Mouse (Mus musculus): Measurements from ENCODE around the gene Plekha5. TPM values are rescaled to one million over a fixed set of nuclear protein-coding genes. Genes with fewer than 3 reads are reported as not detected.
"Not testable (repeated sequence)": the region's sequence is repeated elsewhere in the genome, so short reads cannot be mapped to it uniquely, and the experiment has no call there.

Plekha5 gene
- total RNA-seq, 4 experiments from 2014 or later = 18.2 to 29.2 (median 24.8) TPM

DNA sequence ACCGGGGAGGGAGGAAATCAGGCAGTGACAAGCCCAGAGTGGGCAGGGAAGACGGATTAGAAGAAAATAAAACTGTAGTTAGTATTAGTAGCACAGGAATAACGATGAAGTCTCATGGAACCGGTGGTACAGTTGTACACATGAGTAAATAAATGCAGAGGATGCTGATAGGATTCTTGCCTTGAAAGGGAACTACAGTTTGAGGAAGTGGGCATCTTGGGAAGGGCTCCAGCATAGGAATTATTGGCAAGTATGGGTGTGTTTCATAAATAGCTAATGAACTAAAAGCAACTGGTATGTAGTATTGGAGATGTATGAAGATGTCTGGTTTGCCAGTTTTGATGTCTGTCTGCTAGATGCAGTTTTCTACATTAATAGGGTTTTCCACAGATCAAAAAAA, 99.7 kb downstream of the Plekha5 start:
- DNase-seq (ENCODE audit: low spot score) = no peak

DNA sequence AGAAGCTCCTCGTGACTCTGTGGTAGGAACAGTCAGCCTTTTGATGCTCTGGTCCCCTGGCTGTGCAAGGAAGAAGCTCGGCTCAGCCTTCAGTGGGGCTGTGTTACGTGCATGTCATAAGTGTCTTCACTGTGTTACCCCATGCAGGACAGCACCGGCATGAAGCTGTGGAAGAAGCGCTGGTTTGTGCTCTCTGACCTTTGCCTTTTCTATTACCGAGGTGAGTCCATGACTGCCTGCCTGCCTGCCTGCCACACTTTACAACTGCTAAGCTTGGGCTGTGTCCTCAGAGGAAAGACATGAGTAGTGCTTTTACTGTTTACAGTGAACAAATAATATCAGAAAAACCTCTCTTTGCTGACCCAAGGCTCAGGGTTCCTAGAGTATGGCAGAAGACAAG, 104.6 kb downstream of the Plekha5 start:
- no peak for DNase-seq (ENCODE audit: low spot score)

DNA sequence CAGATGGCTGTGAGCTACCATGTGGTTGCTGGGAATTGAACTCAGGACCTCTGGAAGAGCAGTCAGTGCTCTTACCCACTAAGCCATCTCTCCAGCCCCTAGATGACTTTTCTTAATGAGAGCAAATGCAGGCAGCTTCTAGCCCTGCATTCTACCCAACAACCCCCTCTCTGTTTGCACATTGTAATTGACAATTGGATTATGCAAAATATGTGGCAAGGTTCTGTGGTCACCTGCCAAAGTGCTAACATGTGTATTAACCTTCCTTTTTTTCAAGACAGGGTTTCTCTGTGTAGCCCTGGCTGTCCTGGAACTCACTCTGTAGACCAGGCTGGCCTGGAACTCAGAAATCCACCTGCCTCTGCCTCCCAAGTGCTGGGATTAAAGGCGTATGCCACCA, 109.0 kb downstream of the Plekha5 start:
- DNase-seq (ENCODE audit: low spot score) = not testable (repeated sequence)

DNA sequence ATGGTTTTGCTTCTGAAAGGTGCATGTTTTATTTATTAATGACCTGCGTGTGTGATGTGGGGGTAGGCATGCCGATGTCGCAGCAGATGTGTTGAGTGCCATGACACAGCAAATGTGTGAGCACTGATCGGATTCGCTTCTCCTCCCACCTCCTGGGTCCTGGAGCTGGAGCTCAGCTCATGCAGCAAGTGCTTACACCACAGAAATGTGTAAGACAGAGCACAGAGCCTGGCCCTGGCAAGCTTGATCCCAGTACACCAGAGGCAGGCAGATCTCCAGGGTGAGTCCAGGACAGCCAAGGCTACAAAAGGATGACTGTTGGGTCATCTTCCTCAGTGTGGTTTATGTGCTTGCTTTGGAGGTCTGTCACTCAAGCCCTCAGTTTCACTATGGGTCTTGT, 109.8 kb downstream of the Plekha5 start:
- no peak for DNase-seq (ENCODE audit: low spot score)

DNA sequence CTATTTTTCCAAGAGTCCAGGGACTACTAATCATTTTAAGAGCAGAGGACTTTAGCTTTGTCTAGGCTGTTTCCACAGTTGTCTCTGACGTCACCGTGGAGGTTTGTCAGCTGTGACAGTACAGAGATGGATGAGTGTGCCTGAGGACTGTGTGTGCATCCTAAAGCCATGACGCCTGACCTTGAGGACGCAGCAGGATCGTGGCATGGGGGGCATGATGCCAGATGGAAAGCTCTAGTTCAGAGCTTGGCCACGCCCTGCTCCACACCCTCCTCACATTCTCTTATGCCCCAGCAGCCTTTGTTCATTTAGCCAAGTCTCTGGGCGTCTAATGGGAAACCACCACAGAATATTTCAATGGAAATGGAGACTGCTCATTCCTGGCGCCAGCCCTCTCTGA, 111.7 kb downstream of the Plekha5 start:
- no peak for DNase-seq (ENCODE audit: low spot score)

DNA sequence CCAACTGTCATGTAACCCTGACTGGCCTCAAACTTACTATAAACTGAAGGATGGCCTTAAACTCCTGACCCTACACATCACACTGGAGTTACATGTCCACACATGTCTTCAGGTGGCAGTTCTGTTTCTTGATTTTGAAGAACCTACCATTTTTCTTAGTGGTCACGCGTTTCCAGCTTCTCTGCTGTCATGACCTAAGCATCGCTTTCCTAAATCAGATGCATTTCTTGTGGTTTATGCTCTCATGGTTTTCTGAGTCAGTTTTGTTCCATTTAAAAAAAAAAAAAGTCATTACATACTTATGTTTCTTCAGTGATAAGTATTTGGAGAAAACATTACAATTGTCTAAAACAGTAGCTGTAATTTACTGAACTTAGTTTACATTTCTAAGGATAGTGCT, 118.1 kb downstream of the Plekha5 start:
- DNase-seq (ENCODE audit: low spot score) = no peak

DNA sequence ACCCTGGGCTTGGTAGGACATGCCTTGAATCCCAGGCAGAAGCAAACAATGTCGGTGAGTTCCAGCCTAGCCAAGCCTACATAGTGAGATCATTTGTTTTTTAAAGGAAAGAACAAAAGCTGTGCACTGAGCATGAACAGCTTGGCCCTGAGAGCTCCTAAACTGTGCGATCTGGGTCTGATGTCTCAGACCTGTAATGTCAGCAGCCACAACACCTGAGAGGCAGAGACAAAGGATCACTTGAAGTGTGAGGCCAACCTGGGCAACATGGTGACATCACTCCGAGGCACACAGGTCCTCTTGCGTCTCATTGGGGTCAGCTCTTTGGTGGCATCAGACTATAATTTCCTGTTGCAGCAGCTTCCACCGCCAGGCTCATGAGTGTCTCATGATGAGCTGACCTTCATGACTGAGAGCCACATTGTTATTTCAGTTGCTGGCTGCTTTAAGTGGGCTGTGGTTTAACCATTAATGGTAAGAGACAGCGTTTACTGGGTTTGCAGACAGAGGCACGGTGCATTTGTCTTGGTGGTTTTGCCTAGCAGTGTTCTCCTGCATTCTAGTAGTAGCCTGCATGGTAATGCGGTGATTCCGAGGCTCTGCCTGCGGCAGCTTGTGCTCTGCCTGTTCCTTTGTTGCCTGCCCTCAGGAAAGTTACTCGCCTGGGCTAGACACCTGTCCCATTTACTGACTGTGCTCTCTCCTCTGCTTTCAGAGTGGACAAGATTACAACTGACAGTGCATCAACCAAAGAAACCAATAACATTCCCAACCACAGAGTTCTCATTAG, 119.3 kb downstream of the Plekha5 start:
- no peak for DNase-seq (ENCODE audit: low spot score)

DNA sequence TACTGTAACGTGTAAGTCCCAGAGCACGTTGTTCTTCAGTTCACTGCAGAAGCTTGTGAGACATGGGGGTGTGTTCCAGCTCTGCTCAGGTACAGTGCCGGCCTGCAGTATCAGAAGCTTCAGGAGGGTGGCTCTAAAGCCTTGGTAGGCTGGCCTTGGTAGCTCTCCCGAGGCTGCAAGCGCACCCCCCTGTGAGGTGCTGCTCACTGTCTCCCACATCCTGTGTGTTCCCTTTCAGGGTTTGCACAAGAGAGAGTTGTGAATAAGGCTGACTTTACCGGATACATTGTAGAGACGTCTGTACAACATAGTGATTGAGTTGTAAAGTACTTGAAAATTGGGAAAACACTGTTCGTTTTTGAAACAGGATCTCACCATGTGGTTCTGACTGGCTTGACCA, 122.2 kb downstream of the Plekha5 start:
- DNase-seq (ENCODE audit: low spot score) = no peak

DNA sequence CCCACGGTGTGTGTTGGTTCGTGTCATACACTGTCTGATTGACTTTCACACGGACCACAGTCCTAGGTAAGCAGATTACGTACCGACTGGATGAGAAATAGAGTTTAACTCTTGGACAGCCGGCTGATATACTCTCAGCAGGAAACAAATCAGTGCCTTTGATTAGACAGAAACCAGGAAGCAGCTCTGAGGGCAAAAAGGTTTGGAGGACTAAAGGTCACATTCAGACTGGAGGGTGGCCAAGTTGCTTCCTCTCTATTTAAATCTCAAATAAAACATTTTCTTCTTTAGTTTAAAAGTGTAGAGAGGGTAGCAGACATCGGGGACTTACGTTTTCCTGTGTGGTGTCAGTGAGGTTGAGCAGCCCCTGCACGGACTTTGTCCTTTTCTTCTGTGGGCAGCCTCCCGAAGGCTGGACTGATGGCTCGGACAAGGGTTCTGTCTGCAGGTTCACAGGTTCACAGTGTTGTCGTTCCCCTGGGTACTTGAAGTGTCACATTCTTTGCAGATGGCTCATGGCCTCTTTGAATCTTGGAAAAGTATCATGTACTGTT, 122.9 kb downstream of the Plekha5 start:
- DNase-seq (ENCODE audit: low spot score) = no peak

DNA sequence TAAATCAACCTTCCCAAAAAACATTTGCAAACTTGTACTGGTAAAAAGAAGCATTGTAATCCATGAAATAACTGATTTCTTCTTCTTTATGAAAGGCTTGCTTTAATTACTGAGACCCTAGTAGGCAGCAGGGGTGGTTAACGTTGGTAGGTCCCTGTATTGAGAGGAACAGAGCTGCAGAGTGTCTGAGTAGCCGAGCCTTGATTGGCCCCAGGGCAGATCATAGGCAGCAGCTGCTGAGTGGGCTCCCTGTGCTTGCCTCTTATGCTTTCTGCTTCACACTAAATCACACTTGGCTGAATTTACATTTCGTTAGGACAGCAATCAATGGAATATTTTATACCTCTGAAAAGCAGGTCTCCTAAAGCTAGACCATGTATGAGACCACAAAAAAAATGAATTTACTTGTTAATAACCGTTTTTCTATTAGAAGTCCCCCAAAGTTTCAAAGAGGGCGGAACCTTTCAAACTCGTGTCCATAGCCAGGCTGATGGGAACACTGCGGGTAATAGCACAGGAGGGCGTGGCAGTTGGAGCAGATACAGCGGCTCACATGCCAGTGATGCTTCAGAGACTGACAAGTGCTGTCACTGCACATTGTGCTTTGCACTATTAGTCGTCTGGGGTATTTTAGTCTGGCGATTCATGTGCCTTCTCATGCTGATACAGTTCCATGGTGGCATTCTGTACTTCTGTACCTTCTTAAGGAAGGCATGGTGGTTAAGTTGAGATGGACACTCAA, 123.5 kb downstream of the Plekha5 start:
- DNase-seq (ENCODE audit: low spot score) = no peak

DNA sequence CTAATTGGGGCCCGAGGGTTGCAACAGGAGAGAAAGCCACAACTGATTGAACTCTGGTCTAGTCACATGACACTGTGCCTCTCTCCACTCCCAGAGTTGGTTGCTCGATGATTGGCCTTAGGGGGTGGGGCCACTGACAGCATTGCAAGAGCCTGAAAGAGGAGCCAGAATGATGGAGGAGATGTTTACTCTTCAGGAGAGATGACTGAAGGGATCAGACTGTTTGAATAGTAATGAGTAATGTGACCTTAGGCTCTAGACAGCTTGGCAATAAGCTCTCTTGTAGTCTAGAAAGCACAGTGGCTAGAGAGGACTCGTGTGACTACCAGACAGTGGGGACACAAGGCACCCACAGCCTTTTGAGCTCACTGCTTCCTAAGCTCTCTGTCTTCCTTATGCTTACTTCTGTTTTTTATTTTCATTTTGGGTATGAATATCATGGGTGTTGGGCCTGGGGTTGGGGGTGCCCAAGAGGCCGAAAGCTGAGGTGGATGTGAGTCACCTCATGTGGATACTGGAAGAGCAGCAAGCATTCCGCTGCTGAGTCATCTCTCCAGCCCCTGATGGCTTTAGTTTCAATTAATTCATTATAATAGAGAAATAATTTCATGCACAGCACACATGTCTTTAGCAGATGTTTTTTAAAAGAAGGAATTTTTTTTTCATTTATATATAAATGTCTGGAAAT, 124.4 kb downstream of the Plekha5 start:
- no peak for DNase-seq (ENCODE audit: low spot score)

DNA sequence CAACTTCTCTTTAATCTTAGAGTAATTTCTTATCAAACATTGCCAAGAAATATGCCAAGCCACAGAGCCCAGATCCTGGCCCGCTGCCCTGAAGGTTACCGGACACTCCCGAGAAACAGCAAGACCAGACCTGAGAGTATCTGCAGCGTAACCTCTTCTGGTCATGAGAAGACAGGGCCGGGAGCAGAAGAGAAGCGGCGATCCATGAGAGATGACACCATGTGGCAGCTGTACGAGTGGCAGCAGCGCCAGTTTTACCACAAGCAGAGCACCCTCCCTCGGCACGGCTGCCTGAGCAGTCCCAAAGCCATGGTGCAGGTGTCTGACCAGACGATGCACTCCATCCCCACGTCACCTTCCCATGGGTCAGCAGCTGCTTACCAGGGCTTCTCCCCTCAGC, 126.9 kb downstream of the Plekha5 start:
- DNase-seq (ENCODE audit: low spot score) = no peak

DNA sequence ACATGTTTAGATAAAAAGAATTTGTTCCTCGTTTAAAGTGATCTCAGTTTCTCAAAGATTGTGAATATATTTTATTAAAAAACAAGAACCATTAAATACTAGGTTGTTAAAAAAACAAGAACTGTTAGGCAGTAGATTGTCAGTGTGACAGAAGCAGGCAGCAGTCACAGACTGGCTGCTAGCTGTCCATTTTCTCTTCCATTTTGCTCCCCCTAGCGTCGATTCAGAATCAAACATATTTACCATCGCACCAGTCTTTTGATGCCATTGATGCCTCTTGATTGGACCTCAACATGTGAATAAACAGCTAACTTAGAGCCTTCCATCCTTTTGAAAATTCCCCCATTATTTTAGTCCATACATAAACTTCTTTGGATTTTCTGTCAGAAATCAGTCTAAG, 130.4 kb downstream of the Plekha5 start:
- no peak for DNase-seq (ENCODE audit: low spot score)

DNA sequence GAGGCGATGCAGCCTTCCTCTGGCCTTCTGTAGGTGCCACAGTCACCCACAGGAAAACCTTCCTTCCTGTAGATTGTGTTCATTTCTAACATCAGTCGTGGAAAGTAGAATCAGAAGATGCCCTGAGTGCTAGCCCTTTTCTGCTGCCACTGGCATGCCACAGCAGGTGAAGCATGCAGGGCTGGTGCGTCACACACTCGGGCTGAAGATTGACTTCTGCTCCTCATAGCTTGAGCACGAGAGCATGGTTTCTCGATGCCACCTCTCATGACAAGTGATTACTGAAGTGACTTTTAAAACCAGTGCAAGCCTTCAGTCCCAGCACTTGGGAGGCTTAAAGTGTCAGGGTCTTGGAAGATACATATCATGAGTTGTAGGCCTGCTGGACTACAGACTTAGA, 135.6 kb downstream of the Plekha5 start:
- no peak for DNase-seq (ENCODE audit: low spot score)

DNA sequence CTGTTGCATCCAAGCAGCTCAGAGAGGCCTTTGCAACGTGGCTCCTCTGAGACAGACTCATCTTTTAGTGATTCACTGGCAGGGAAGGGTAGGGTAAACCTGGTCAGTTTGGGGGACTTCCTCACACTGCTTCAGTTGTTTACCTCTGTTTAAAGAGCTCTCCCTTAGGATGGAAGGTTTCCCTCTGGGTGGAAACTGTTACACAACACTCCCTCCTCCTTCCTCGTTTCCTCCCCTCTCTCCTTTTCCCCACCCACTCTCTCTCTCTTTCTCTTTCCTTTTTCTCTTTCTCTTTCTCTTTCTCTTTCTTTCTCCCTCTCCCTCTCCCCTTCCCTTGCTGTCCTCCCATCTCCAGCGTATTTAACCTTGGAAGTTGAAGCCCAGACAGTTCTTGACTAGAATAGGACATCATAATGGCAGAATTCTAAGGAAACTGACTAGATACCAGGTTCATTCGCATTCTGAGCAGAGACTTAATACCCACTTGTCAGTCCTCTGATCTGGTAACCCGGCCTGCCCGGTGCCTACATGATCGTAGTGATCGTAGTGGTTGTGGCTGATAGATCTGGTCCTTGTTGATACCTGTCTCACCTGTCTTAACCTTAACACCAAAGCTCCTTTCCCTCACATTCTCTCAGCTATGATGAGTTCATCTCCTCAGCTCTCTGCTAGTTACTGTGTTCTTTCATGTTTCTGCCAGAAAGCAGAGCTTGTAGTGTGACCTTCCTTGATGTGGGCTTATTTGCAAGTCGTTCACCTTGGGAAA, 137.5 kb downstream of the Plekha5 start:
- DNase-seq (ENCODE audit: low spot score) = no peak

DNA sequence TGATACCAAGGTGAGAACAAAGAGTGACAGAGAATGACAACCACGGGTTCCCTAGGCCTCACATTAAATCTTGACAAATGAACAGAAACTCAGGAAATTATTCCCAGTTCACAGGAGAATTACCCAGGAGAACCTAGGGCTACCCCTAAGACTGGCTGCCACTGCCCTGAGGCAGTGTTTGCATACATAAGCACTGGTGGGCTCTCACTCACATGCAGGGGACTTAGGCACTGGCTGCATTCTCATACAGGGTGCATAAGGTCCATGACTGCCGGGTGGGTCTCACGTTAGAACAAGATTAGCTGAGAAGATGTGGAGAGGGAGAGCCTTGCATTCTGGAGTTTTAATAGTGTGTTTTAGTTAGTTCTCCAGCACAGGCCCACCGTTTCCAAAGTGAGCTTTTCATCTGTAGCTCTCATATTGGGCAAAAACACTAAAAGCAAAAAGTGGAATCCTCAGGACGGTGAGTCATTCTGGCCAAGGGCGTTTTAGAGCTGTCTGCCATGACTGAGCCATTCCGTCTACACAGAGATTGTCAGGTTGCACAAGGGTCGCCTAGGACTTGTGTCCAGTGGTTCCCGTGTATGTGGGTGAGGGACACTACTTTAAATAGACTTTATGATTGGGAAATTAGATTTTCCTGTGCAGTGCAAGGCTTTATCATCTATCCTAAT, 138.2 kb downstream of the Plekha5 start:
- DNase-seq (ENCODE audit: low spot score) = no peak

DNA sequence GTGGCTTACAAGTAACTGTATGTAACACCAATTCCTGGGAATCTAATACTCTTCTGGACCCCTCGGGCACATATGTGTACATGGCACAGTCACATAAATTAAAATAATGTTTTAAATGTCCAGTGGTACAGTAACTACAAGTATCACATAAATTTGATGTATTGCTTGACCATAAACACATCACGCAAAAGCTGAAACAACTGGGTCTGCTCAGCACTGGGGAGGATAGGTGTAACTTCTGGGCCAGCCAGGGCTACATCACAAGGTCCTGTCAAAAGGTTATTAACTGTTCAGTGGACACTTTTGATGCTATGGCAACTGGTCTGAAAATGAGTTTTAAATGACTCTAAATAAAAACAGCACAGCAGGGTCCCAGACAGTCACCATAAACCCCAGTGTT, 143.3 kb downstream of the Plekha5 start:
- no peak for DNase-seq (ENCODE audit: low spot score)

DNA sequence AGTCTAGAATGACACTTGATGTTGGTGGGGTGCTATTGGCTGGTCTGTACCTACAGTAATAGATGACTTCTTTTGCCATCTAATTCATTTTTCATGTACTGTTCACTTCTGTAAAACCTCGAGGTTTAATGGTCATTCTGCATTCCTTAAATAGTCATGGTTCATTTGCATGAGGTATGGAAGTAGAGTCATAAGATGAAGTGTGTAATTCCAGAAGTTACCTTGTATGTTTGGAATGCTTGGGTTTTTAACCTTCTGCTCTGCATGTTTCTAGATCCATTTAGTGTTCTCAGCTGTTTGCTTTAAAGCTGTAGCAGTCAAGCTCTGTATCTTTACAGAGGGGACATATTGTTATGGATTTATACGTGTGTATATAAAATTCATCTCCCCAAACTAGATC, 144.0 kb downstream of the Plekha5 start:
- DNase-seq (ENCODE audit: low spot score) = no peak

DNA sequence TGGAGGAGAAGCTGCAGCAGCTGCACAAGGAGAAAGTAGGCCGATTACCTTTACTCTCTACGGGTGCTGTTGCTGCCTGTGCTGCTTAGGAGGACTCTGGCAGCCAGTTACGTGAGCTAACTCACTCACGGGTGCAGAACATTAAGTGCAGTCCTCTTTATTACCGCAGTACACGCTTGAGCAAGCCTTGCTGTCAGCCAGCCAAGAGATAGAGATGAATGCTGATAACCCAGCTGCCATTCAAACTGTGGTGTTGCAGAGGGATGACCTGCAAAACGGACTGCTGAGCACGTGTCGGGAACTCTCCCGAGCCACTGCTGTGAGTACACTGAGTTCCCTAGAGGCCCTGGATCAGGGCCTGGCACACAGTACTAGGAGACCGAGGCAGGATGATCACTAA, 146.3 kb downstream of the Plekha5 start:
- DNase-seq (ENCODE audit: low spot score) = no peak

DNA sequence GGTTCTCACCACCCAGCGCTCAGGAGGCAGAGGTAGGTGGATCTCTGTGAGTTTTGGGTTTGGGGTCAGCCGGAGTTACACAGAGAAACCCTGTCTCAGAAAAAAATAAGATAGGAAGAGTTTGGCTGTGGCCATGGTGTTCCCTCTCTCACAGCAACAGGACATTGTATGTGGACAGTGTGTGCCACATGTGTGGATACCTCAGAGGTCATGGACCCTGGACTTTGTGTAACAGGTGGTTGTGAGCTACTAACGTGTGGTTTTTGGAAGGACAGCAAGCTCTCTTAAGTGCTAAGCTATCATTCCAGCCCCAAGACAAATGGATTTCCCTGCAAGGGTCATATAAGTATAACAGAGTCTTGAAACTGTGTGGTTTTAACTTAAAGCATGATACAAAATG, 151.1 kb downstream of the Plekha5 start:
- DNase-seq (ENCODE audit: low spot score) = no peak

DNA sequence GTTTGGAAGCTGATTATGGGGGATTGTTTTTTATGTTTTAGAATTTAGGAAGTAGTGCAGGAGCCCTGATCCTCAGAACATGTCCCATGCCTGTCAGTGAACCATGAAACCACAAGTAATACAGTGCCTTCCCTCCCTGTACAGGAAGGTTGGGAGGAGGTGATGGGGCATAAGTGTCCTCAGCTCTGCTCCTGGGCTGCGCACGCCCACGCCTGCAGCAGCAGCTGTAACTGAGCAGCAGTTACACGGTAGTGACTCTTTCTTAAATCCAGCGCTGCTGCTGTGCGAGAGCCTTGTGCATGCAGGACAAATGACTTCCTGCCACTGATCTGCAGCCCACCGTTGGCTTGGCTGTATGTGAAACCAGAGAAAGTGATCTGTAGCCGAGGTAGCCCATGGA, 152.3 kb downstream of the Plekha5 start:
- DNase-seq (ENCODE audit: low spot score) = no peak
